Mouse (Mus musculus) mammary gland, adult 2 months (tissue): ENCODE results near the gene Calhm6. TPM values are rescaled to one million over a fixed set of nuclear protein-coding genes. Genes with fewer than 3 reads are reported as not detected.

ENCODE experiments used
- polyA plus RNA-seq: library from polyadenylated mRNA; depleted of rRNA; stranded (reverse); fragments of >200 nt; gene quantifications from 2 replicates; pipeline ENCODE4 v1.2.3, GENCODE M21; 2012; ENCODE audit warnings: low replicate concordance; rRNA removed

The Calhm6 gene
- polyA plus RNA-seq: 11.1 and 33.0 TPM in 2 replicates

GRCm38 (mm10) chr10:34127392-34128378, at the start of gene Calhm6:
Gene Calhm6 (minus strand): TSS chr10:34127984.

GRCm38 (mm10) chr10:34096418-34096883, 31.3 kb downstream of the Calhm6 start, which contains the start of gene Calhm5:
Gene Calhm5 (minus strand): TSS chr10:34096519.

Other genes with a start within 250 kb of the Calhm6 start
- gene Rsph4a, start 222.9 kb downstream of the Calhm6 start, polyA plus RNA-seq: not detected in 2 replicates
- 3.6 and 6.7 TPM in 2 replicates for gene Zup1, start 176.7 kb downstream of the Calhm6 start, polyA plus RNA-seq
- 31.9 and 52.1 TPM in 2 replicates for gene Rwdd1, start 108.4 kb downstream of the Calhm6 start, polyA plus RNA-seq
- gene Trappc3l, start 90.4 kb downstream of the Calhm6 start, polyA plus RNA-seq: not detected in 2 replicates
- gene Calhm4, start 83.7 kb downstream of the Calhm6 start, polyA plus RNA-seq: not detected in 2 replicates
- 0.27 and 1.1 TPM in 2 replicates for gene Calhm5, start 31.5 kb downstream of the Calhm6 start, polyA plus RNA-seq
- 18.7 and 37.2 TPM in 2 replicates for gene Dse, start 79.7 kb upstream of the Calhm6 start, polyA plus RNA-seq
- gene Tspyl1, start 154.2 kb upstream of the Calhm6 start, polyA plus RNA-seq: 29.6 and 36.4 TPM in 2 replicates
- gene Tspyl4, start 169.5 kb upstream of the Calhm6 start, polyA plus RNA-seq: 3.3 and 6.9 TPM in 2 replicates